Mouse (Mus musculus) heart, postnatal 0 days (tissue): ENCODE measurements around the gene Cc2d1a.

Source experiments
- CTCF ChIP-seq: IDR thresholded peaks from 2 replicates; pipeline ENCODE4 v1.5.1; 2016; ENCODE audit warnings: antibody characterized with exemption, control low read depth, low read depth
- EP300 ChIP-seq: IDR thresholded peaks from 2 replicates; pipeline ENCODE4 v1.6.1; 2016; ENCODE audit warnings: antibody characterized with exemption, low read depth

DNA sequence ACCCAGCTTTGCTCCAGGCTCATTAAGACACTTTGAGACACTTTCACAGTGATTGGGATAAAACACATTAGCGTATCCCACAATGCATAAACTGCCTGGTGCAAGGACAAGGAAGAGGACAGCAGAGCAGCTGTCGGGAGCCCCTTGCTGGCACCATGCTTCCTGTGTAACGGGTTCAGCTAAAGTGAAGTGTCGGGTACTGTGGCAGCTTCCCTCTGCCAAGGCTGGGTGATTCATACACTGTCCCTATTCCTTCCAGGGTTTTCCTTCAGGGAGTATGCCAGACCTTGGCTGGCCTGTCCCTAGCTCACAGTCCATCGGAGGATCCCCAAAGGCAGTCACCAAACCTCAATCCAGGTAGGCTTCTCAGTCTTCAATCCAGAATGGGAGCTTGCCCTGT is 22.4 kb upstream of the Cc2d1a start:
- TF ChIP-seq CTCF (no peak), EP300 (no peak)
